Mouse (Mus musculus) cerebral cortex, adult 2 months (tissue): ENCODE measurements around the gene Lrrc32.

Experiments used
- WGBS: fragments of 180-500 bp; shearing (Covaris S2); methylation state at CpG from one replicate; pipeline ENCODE4 v1.1.7; 2018; 5-methylcytosine and 5-hydroxymethylcytosine counted together

Lrrc32 gene

DNA sequence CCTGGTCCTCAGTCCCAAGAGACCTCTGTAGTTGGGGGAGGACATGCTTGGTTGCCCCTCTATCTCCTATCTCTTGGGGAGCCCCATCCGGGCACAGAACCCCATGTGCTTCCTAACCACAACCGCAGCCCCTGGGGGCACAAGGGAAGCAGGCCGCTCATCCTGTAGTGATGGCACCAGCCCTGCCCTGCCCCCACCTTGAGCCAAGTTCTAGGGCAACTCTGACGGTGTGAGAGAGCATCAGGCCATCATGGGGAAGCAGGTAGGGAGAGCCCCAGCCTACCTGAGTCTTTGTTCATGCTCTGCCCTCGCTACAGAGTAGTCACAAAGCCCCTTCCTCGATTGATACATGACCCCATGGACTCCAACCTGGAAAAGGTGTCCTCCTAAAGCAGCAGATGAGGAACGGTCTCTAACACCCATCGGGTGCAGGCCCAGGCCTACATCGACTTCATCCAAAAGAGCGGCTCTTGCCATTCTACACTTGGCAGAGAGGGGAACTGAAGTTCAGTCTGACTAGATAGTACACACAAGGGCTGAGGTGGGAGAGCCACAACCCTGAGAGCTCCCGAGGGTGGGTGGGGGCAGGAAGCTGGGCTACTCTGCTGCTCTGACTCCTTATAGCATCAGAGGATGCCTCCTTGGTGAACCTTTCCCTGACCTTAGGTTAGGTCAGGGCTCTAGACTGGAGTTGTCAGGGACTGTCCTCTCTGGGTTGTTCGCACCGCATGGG lies 519 bp upstream of the Lrrc32 start:
- 91% methylated on average over 13 of the region's 13 CpGs for WGBS

DNA sequence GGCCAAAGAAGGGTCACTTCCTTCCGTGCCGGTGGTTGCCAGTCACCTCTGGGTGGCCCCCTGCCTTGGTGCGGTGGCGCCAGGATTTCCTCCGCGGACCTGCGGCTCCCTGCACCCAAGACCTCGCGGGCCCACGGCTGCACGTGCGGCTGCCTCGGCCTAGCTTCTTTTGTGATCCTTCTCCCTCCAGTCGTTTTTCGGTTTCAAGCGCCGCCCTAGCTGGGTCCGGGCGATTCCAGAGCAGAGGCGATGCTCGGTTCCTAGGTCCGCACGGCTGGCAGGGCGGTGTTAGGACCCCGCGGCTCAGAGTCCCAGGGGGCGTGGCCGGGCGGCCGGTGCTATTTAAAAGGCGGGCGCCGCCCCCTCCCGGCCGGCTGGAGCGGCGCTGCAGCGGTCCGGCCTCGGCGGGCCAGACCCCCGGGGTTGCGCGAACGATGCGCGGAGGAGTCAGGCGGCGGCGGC lies 571 bp downstream of the Lrrc32 start:
- 1% methylated on average over 50 of the region's 50 CpGs for WGBS

DNA sequence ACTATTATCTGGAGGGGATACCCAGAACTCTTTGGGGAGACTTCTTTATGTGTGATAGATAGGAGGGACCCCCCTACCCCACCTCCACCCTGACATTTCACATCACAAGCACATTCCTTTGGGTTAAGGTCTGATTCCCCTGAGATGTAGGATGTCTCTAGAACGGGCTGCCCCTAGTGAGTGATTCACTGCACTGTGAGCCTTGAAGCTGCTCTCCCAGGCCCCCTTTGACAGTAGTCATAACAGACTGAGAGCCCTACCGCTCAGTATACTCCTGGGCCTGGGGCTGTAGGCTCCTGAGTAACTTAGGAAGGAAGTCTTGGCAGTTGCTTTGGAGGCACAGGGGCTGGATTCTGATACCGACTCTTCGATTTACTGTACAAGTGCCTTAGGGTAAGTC lies 1.2 kb downstream of the Lrrc32 start:
- WGBS, result 50% methylated on average over 4 of the region's 4 CpGs

DNA sequence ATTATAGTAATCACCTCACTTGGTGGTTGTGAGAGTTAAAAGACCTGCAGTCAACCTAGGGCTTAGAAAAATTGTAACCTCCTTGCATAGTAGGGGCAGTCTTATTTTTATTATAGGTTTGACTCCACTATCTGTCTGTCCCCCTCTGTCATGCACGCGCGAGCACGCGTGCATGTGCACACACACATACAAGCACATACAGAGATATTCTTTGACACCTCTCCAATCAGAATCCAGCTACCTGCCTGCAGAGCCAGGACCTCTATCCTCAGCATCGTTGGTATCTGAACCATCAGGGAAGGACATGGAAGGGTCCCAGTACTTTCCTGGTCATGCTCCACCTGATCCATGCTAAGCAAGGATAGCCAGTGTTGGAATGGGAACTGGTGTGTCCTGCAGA lies 1.8 kb downstream of the Lrrc32 start:
- WGBS, result 89% methylated on average over 6 of the region's 6 CpGs

DNA sequence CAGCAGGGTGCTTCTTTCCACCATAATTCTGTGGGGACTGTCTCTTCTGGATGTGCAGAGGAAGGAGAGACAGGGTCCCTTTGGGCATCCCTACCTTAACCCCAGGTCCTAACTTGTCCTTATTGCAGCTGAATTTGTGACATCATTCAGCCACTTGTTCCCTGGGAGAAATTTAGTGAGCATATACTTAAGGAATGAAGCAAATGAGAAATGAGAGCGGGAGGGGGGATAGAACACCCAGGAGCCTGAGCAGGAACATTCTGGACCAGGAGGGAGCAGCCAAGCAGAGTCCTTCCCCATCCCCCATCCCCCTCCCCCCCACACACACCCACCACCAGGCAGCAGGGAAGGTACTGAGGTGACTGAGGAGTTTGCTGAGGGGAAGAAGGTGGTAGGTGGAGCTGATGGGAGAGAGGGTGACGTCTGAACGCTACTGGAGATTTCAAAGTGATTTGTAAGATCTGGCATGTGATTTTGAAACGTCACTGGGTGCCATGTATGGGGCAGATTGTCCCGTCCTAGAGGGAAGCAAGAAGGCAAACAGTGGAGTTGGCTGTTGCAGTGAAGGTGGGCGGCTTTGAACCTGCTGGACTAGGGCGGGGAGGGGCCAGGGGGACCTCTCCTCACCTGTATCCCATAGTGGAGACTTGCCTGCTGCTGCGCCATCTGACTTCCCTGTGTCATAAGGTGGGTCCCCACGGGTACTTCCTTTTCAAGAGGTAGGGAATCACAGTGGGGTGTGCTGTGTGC lies 2.5 kb downstream of the Lrrc32 start:
- WGBS, result 67% methylated on average over 9 of the region's 9 CpGs

DNA sequence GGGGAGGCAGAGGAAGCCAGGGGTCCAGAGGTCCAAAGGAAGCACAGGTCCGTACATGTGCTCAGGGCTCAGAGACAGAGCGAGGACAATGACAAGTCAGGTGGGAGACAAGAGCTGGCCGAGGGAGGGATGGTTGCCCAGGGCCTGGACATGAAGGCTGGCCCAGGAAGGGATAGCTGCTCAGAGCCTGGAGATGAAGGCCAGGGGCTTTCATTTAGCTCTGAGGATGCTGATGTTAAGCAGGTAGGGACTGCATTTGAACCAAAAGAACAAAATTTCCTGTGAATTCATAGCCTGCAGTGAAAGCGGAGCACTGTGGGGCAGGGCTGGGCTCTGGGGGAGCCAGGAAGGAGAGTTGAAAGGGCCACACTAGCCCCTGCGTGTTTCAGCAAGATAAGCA lies 3.2 kb downstream of the Lrrc32 start:
- 75% methylated on average over 5 of the region's 5 CpGs for WGBS

DNA sequence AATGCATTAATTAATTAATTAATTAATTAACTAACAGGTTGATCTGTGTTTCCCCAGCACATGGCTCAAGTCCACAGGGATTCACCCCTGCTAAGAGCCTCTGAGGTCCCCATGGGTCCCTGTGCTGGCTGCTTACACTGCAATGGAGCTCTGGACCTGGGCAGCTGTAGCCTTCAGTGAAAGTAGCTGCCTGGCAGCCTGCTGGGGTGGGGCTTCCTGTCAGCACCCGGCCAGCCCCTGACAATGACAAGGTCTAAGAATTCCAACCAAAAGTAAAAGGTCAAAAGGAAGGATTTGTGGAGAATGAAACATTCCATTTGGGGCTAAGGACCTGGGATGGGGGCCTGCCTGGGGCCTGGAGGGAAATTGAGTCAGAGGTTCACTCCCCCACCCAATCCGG lies 4.2 kb downstream of the Lrrc32 start:
- WGBS, result 85% methylated on average over 2 of the region's 2 CpGs

DNA sequence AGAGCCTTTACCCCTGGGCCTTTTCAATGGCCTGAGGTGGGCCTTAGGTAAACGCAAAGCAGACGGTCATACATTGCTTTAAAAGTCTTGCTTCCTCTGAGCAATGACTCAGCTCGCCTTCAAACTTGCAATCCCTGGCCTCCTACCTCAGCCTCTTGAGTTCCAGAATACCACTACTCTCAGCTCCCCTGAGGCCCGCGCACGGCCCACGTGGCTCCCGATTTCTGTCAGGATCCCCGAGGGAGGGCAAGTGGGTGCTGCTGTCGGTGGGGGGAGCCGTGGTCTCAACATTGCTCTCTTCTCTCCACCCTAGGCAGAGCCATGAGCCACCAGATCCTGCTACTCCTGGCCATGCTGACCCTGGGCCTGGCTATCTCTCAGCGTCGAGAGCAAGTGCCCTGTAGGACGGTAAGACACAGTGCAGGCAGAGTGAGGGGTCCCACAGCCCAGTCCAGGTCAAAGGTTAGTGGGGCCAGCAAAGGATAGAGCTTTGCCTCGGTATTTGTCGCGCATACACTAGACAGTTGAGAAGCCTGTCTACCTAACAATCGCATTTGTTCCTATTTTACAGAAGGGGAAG lies 4.9 kb downstream of the Lrrc32 start:
- WGBS, result 78% methylated on average over 18 of the region's 18 CpGs

DNA sequence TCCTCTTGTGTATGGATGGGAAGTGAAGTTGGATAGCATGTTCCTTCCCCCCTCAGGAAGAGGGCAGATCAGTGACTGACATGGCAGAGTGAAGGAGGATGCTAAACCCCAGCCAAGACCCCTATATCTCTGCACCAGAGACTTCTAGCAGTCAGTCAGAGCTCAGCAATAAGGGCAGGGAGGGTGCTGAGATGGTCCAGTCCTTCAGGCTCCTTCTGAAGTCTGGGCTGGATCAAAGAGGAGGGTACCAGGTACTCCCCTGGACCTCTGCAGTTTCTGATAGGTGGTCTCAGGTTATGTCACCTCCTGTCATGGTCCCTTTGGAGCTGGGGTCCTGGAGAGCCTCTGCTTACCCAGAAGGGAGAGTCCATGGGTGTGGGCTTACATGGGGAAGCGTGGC lies 6.5 kb downstream of the Lrrc32 start:
- WGBS, result 100% methylated on average over 1 of the region's 1 CpGs

DNA sequence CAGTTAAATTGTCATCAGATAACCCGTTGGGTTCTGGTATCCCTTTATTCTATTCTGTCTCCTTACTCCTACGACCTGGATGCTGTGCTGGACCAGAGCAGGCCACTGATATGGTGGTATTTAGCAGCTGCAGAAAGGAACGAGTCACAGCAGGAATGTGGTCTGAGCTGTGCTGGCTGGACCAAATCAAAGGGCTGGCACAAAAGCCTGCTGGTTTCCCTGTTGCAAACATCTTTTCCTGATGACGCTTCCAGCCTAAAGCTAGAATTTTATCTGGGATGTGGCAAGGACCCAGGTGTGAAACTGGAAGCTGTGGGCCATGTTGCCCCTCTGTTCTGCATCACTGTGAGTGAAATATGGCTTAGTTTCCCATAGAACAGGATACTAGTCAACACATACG lies 8.4 kb downstream of the Lrrc32 start:
- WGBS, result 82% methylated on average over 5 of the region's 5 CpGs

DNA sequence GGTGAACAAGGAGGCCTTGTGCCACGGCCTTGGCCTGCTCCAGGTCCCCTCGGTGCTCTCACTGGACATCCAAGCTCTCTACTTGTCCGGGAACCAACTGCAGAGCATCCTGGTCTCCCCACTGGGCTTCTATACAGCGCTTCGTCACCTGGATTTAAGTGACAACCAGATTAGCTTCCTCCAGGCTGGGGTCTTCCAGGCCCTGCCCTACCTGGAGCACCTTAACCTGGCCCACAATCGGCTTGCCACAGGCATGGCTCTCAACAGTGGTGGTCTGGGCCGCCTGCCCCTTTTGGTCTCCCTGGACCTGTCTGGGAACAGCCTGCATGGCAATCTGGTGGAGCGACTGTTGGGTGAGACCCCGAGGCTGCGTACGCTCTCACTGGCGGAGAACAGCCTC lies 9.0 kb downstream of the Lrrc32 start:
- WGBS, result 95% methylated on average over 12 of the region's 12 CpGs

DNA sequence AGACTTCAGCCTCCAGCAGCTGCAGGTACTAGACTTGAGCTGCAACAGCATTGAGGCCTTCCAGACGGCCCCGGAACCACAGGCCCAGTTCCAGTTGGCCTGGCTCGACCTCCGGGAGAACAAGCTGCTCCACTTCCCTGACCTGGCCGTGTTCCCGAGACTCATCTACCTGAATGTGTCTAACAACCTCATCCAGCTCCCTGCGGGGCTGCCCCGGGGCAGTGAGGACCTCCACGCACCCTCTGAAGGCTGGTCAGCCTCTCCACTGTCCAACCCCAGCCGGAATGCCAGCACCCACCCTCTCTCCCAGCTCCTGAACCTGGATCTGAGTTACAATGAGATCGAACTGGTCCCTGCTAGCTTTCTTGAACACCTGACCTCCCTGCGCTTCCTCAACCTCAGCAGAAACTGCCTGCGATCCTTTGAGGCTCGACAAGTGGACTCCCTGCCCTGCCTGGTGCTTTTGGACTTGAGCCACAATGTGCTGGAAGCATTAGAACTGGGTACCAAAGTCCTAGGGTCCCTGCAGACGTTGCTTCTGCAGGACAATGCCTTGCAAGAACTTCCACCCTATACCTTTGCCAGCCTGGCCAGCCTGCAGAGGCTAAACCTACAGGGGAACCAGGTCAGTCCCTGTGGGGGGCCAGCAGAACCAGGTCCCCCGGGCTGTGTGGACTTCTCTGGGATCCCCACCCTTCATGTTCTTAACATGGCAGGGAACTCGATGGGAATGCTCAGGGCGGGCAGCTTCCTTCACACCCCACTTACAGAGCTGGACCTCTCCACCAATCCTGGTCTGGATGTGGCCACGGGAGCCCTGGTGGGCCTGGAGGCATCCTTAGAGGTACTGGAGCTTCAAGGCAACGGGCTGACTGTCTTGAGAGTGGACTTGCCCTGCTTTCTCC lies 9.8 kb downstream of the Lrrc32 start:
- 87% methylated on average over 20 of the region's 20 CpGs for WGBS

DNA sequence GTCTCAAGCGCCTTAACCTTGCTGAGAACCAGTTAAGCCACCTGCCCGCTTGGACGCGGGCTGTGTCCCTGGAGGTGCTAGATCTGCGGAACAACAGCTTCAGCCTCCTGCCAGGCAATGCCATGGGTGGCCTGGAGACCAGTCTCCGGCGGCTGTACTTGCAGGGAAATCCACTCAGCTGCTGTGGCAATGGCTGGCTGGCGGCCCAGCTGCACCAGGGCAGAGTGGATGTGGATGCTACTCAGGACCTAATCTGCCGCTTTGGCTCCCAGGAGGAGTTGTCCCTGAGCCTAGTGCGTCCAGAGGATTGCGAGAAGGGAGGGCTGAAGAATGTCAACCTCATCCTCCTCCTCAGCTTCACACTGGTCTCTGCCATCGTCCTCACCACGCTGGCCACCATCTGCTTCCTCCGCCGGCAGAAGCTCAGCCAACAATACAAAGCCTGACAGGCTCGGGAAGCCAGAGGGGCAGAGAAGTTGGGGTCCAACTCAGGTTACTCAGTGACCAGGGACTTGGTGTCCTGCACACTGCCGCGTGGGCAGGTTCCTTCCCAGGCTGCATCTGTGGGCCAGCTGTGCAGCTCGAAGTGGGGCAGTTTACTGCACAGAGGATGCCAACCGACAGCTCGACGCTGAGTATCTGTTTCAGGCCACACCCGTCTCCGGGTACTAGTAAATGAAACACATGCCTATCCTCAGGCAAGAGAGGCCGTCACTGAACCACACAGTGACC lies 10.6 kb downstream of the Lrrc32 start:
- 67% methylated on average over 25 of the region's 25 CpGs for WGBS

DNA sequence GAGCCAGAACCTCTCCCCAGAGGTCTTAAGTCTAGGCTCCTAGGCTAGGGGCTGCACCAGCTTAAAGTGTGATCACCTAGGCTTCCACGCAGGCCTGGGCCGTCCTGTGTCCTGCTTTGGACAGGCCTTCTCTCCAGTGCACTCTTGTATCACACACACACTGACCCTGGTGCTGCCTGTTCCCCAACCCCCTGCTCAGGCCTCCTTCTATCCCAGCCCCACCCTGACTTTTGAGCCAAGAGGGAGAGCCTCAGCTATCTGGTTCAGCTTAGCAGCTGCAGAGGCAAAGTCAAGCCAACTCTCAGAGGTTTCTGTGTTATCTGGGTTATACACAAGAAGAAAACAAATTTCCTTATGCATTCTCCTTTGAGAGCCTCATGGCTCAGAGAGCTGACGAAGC lies 11.4 kb downstream of the Lrrc32 start:
- WGBS, result 90% methylated on average over 3 of the region's 3 CpGs

DNA sequence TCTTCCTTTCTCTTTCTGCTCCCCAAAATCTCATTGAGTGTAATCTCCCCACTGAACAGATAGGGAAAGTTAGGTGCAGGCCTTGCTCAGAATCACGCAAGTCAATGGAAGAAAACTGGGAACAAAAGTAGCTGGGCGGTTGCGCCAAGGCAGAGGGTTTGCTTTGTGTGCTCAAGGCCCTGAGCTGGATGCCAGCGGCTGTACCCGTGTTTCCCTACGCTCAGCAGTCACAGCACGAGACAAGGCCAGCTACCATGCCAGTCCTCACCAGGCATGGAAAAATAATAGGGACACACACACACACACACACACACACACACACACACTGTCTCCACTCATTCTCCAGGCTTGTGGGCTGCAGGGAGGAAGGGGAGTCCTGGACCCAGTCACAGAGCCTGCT lies 12.0 kb downstream of the Lrrc32 start:
- WGBS, result 82% methylated on average over 7 of the region's 7 CpGs

DNA sequence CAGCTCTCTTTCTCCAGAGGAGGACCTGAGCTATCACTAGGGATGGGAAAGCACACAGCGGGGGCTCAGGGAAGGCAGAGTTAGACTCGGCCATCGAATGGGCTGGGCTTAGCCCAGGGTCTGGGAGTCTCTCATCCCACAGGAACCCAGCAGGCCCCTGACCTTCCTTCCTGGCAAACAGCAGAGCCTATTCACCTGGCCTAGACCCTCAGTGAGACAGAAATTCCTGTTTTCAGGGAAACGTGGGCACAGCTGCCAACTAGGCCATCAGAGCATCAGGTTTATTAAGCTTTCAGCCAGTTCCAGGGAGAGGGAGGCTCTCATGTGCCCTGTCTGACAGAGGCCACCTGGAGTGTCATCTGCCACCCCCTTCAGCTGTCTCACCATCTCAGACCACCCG lies 13.8 kb downstream of the Lrrc32 start:
- WGBS, result 60% methylated on average over 5 of the region's 5 CpGs

DNA sequence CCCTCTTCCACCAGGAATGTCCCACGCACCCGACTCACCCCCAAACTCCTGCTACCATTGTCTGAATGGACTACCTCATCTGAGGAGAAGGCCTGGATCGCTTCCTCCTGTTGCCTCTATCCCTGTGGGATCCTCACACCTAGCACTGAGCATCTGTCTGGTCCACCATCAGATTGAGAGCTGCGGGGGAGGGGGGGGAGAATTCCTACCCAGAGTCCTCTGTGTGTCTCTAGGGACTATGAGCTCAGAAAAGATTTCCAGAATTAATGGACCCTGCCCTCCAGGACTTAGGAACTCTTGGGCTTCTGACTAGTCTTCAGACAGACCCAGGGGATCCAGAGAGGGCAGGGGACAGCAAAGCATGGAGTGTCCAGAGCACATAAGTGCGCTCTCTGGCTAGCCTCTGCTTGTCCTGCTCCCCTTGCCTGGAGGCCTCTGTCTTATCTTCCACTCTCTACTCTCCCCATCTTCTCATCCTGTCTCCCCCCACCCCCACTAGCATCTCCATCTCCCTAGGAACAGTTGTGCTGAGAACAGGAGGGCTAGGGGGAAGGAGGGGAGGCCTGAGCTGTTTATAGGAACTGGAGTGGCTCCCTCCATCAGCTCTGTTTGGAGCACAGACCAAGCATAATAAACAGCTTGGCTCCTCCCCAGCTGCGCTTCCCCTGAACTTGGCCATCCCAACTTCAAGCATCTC lies 15.0 kb downstream of the Lrrc32 start:
- WGBS, result 69% methylated on average over 6 of the region's 6 CpGs

DNA sequence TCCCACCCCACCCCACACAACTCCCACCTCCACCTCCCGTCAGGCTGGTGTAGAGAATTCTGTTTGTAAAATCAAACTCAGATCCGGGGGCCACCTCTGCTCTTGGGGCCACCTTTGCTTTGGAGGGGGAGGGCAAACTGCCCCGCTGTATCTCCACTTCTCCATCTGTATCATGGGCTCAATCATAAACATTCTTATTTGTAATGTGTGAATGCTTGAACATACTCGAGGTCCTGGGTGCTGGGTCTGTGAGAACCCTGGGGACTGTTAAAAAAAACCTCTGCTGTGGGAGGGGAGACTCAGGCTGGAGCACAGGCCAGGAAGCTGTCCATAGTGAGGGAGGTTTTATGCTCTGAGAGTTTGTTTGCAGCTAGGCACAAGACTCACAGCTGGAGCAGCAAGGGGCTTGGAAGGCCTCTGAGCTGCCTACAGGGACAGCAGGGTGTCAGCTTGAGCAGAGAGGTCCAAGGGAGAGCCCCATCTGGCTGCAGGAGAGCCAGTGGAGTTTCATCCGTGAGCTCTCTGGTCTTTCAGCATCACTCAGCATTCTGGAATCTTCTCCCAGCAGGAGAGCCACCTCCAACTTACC lies 15.7 kb downstream of the Lrrc32 start:
- 37% methylated on average over 5 of the region's 5 CpGs for WGBS

DNA sequence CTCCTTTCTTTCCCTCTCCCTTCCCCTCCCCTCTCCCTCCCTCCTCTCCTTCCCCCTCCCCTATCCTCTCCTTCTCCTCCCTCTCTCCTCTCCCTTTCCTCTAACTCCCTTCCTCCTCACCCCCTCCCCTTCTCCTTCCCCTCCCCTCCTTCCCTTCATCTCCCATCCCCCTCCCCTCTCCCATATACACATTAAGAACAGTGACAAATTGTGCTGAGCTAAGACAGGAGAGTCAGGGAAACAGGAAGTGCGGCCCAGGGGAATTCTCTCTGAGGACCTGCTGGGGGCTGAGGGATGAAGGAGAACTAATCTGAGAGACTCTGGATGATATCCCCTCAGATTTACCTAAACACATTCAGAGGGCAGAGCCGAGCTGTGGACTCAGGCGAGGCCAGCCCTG lies 16.6 kb downstream of the Lrrc32 start:
- 85% methylated on average over 3 of the region's 3 CpGs for WGBS
